Mouse (Mus musculus): ENCODE data around the gene Ugt1a6a. TPM values are rescaled to one million over a fixed set of nuclear protein-coding genes. Genes with fewer than 3 reads are reported as not detected.
"Not testable (repeated sequence)": the region's sequence is repeated elsewhere in the genome, so short reads cannot be mapped to it uniquely, and the experiment has no call there.

Gene Ugt1a6a
- polyA plus RNA-seq, 1 experiment from 2014 or later, result 15.4 TPM

GRCm38 (mm10) chr1:88104667-88105430 is 29.8 kb upstream of the Ugt1a6a start:
- H3K4me3 ChIP-seq (replicated peaks), result no peak overlapping the region
- H3K27ac ChIP-seq (replicated peaks), result no peak overlapping the region
- peaks cover 5% of the 10 kb centered on the region for H3K4me1 ChIP-seq (replicated peaks)
- no peaks in the 10 kb centered on the region for H3K27me3 ChIP-seq
- H3K36me3 ChIP-seq (replicated peaks), result no peaks in the 10 kb centered on the region
- WGBS (ENCODE audit: insufficient replicate concordance), result 40% methylated on average over 1 of the region's 1 CpGs
- no peak overlapping the region for H3K9ac ChIP-seq
- peak overlapping the region; percentile 45; the same call in 1 of the 2 replicates for H3K4me2 ChIP-seq
- ATAC-seq (ENCODE audit: insufficient read depth), result no peak
- H3K9me3 ChIP-seq (replicated peaks), result no peaks in the 10 kb centered on the region

- no peaks in the 10 kb centered on the region for H3K36me3 ChIP-seq (replicated peaks)
- 38% methylated on average over 2 of the region's 2 CpGs for WGBS (ENCODE audit: insufficient replicate concordance)
- H3K27ac ChIP-seq (replicated peaks), result no peak overlapping the region
- peaks cover 5% of the 10 kb centered on the region for H3K4me1 ChIP-seq (replicated peaks)
- no peak overlapping the region for H3K4me3 ChIP-seq (replicated peaks)
- H3K9me3 ChIP-seq (replicated peaks), result no peaks in the 10 kb centered on the region
- no peak overlapping the region for H3K9ac ChIP-seq
- H3K27me3 ChIP-seq, result no peaks in the 10 kb centered on the region
- H3K4me2 ChIP-seq, result no peak overlapping the region
- no peak for ATAC-seq (ENCODE audit: insufficient read depth)
Measured at GRCm38 (mm10) chr1:88105656-88106055, 29.0 kb upstream of the Ugt1a6a start.

- H3K4me1 ChIP-seq (replicated peaks); H3K36me3 ChIP-seq (replicated peaks); H3K9ac ChIP-seq; H3K4me3 ChIP-seq (replicated peaks); H3K4me2 ChIP-seq; H3K27me3 ChIP-seq; H3K9me3 ChIP-seq (replicated peaks); H3K27ac ChIP-seq (replicated peaks): not testable (repeated sequence)
- WGBS (ENCODE audit: insufficient replicate concordance), result 46% methylated on average over 2 of the region's 2 CpGs
- peak; percentile 96 for ATAC-seq (ENCODE audit: insufficient read depth)
Measured at GRCm38 (mm10) chr1:88109027-88109557, 25.5 kb upstream of the Ugt1a6a start.

- H3K27me3 ChIP-seq; H3K4me1 ChIP-seq (replicated peaks); H3K4me3 ChIP-seq (replicated peaks); H3K36me3 ChIP-seq (replicated peaks); H3K9me3 ChIP-seq (replicated peaks); H3K9ac ChIP-seq: not testable (repeated sequence)
- peak overlapping the region; percentile 55; the same call in 1 of the 2 replicates for H3K27ac ChIP-seq (replicated peaks)
- ATAC-seq (ENCODE audit: insufficient read depth), result peak; percentile 46
- H3K4me2 ChIP-seq, result peak overlapping the region; percentile 30; the same call in 1 of the 2 replicates
- WGBS (ENCODE audit: insufficient replicate concordance), result 43% methylated on average over 2 of the region's 2 CpGs
Measured at GRCm38 (mm10) chr1:88109604-88110003, 25.0 kb upstream of the Ugt1a6a start.

GRCm38 (mm10) chr1:88112769-88113168 is 21.8 kb upstream of the Ugt1a6a start:
- not testable (repeated sequence) for H3K4me3 ChIP-seq (replicated peaks); H3K9ac ChIP-seq; H3K4me1 ChIP-seq (replicated peaks); ATAC-seq (ENCODE audit: insufficient read depth); H3K4me2 ChIP-seq; H3K27ac ChIP-seq (replicated peaks); H3K9me3 ChIP-seq (replicated peaks); H3K27me3 ChIP-seq; H3K36me3 ChIP-seq (replicated peaks)
- WGBS (ENCODE audit: insufficient replicate concordance), result 60% methylated on average over 6 of the region's 6 CpGs

- H3K4me3 ChIP-seq (replicated peaks); H3K9me3 ChIP-seq (replicated peaks); H3K4me1 ChIP-seq (replicated peaks); ATAC-seq (ENCODE audit: insufficient read depth); H3K27me3 ChIP-seq; H3K36me3 ChIP-seq (replicated peaks); H3K9ac ChIP-seq; H3K4me2 ChIP-seq; H3K27ac ChIP-seq (replicated peaks): not testable (repeated sequence)
- 3% methylated on average over 4 of the region's 4 CpGs for WGBS (ENCODE audit: insufficient replicate concordance)
Measured at GRCm38 (mm10) chr1:88120550-88120949, 14.1 kb upstream of the Ugt1a6a start.

- WGBS (ENCODE audit: insufficient replicate concordance), result no CpG with 5 or more reads among the region's 1 CpGs
- ATAC-seq (ENCODE audit: insufficient read depth); H3K9me3 ChIP-seq (replicated peaks): not testable (repeated sequence)
Measured at GRCm38 (mm10) chr1:88121521-88121920, 13.1 kb upstream of the Ugt1a6a start.

GRCm38 (mm10) chr1:88125827-88126360 is 8.7 kb upstream of the Ugt1a6a start:
- H3K4me3 ChIP-seq (replicated peaks); H3K4me1 ChIP-seq (replicated peaks); H3K27ac ChIP-seq (replicated peaks); H3K9ac ChIP-seq; ATAC-seq (ENCODE audit: insufficient read depth); H3K4me2 ChIP-seq; H3K36me3 ChIP-seq (replicated peaks); H3K27me3 ChIP-seq; H3K9me3 ChIP-seq (replicated peaks): not testable (repeated sequence)
- WGBS (ENCODE audit: insufficient replicate concordance), result 55% methylated on average over 4 of the region's 4 CpGs

More at GRCm38 (mm10) chr1:88121521-88121920, 13.1 kb upstream of the Ugt1a6a start:
- not testable (repeated sequence) for H3K9ac ChIP-seq; H3K4me3 ChIP-seq (replicated peaks); H3K27me3 ChIP-seq; H3K4me1 ChIP-seq (replicated peaks); H3K4me2 ChIP-seq; H3K36me3 ChIP-seq (replicated peaks); H3K27ac ChIP-seq (replicated peaks)

- H3K27ac ChIP-seq (replicated peaks); H3K9ac ChIP-seq; H3K36me3 ChIP-seq (replicated peaks); H3K27me3 ChIP-seq; ATAC-seq (ENCODE audit: insufficient read depth); H3K9me3 ChIP-seq (replicated peaks); H3K4me2 ChIP-seq; H3K4me3 ChIP-seq (replicated peaks); H3K4me1 ChIP-seq (replicated peaks): not testable (repeated sequence)
- 65% methylated on average over 2 of the region's 2 CpGs for WGBS (ENCODE audit: insufficient replicate concordance)
Measured at GRCm38 (mm10) chr1:88129091-88129490, 5.5 kb upstream of the Ugt1a6a start.

GRCm38 (mm10) chr1:88130223-88130622 is 4.4 kb upstream of the Ugt1a6a start:
- not testable (repeated sequence) for H3K36me3 ChIP-seq (replicated peaks); ATAC-seq (ENCODE audit: insufficient read depth); H3K9me3 ChIP-seq (replicated peaks); H3K27me3 ChIP-seq; H3K4me1 ChIP-seq (replicated peaks); H3K4me3 ChIP-seq (replicated peaks); H3K27ac ChIP-seq (replicated peaks); H3K4me2 ChIP-seq; H3K9ac ChIP-seq
- 66% methylated on average over 1 of the region's 1 CpGs for WGBS (ENCODE audit: insufficient replicate concordance)

- Histone ChIP-seq H3K36me3 (replicated peaks) (no peaks in the 10 kb centered on the region), H3K9me3 (replicated peaks) (no peaks in the 10 kb centered on the region), H3K9ac (no peak overlapping the region), H3K27me3 (no peaks in the 10 kb centered on the region), H3K27ac (replicated peaks) (no peak overlapping the region), H3K4me3 (replicated peaks) (no peak overlapping the region), H3K4me1 (replicated peaks) (peaks cover 18% of the 10 kb centered on the region; the same call in 1 of the 2 replicates), H3K4me2 (no peak overlapping the region)
- 25% methylated on average over 3 of the region's 3 CpGs for WGBS (ENCODE audit: insufficient replicate concordance)
- no peak for ATAC-seq (ENCODE audit: insufficient read depth)
Measured at GRCm38 (mm10) chr1:88133908-88134456, 627 bp upstream of the Ugt1a6a start.
